Mouse (Mus musculus) left cerebral cortex, adult 2 months (tissue): ENCODE data around the gene Pde4d. TPM values are rescaled to one million over a fixed set of nuclear protein-coding genes. Genes with fewer than 3 reads are reported as not detected.
A peak's percentile ranks its signal among the peaks of the same experiment; 100 is the strongest.

Experiments
- DNase-seq, 2 experiments: peaks; one replicate each; pipeline ENCODE4 v3.0.0; 2021 to 2022; ENCODE audit warnings: low spot score in 2 of 2, mixed read lengths in 1 of 2; ENCODE audit errors: extremely low spot score in 1 of 2
- H3K27ac ChIP-seq: fragments of 200-600 bp; 2 replicates; pipeline ENCODE4 v1.8.1; 2022
- H3K4me3 ChIP-seq: fragments of 200-600 bp; 2 replicates; pipeline ENCODE4 v1.8.1; 2022
- CTCF ChIP-seq: fragments of 200-600 bp; IDR thresholded peaks from 2 replicates; pipeline ENCODE4 v1.8.1; 2022; ENCODE audit warnings: antibody characterized with exemption, mild to moderate bottlenecking, moderate library complexity
- intact Hi-C: fragments of 180-260 bp; cut with DNase I; formaldehyde crosslinking; loops from one replicate; pipeline ENCODE4 v1.15.1; 2025
- total RNA-seq, 2 experiments: library from RNA; stranded (reverse); gene quantifications; 2 replicates each; pipeline ENCODE4 v1.2.3; 2021

The Pde4d gene
- total RNA-seq, 2 experiments from 2014 or later = 116 to 121 TPM

DNA sequence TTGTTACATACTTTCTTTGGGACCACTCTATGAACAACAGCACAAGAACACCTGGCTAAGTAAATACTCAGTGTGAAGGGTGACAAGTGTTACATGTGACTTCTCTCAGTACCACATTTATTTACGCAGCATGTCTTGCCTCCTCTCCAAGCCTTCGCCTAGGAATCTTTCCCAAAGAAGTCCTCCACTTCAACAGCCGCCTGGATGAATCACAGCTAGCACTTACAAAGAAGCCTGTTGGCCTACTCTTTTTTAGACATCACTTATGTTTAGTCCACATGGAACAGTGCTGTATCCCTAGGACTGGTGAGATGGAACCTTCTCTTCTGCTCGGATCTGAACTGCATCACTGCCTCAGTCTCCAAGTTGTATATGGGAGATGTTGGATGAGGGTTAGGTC is 741.4 kb downstream of the Pde4d start:
- no peak overlapping the region for H3K4me3 ChIP-seq
- TF ChIP-seq CTCF = no peak
- no peak for DNase-seq
- H3K27ac ChIP-seq = no peak overlapping the region
- intact Hi-C loops = no loop called here

DNA sequence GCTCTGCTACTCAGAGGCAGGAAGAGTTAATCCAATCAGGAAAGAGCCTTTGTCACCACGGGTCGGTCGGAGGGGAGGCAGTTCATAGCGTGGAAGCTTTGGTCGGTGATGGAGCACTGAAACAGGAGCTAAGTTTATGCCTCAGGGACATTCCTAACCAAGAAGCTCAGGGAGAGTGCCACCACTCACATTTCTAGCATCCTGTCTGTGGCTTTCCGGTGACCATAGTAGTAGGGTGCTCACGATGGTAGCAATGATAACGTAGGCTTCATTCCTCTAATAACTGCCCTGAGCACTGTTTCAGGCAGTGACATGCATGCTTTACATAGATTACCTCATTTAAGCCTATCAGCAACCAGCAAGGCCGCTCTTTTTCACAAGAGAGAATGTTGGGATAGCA is 755.8 kb downstream of the Pde4d start:
- Histone ChIP-seq H3K27ac (no peak overlapping the region), H3K4me3 (no peak overlapping the region)
- no peak for TF ChIP-seq CTCF
- no peak for DNase-seq
- intact Hi-C loops = no loop called here

DNA sequence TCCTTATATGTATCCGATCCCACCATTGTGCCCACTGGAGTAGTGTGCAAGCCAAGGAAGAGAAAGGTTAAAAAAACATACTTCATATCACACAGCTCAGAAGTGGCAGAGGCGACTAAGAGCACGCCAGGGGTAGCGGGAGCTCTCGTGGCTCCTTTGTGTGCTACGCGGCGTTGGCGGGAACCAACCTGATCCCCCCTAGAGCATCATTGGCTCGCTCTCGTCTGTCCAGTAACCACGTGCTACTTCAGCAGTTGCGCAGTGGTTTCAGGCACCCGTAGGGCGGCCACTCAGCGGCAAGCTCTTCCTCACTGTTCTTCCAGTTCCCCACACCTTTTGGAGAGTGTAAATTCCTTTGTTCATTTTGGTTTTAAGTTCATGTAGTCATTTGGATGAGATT is 758.9 kb downstream of the Pde4d start:
- no peak overlapping the region for H3K4me3 ChIP-seq
- no peak for TF ChIP-seq CTCF
- no peak overlapping the region for H3K27ac ChIP-seq
- intact Hi-C loops = loop anchor here (2.0 kb wide), 1 partner anchor 92 kb away; no protein-coding TSS in a partner anchor
- DNase-seq = no peak

- H3K4me3 ChIP-seq = no peak overlapping the region
- no peak overlapping the region for H3K27ac ChIP-seq
- no peak for TF ChIP-seq CTCF
- intact Hi-C loops = loop anchor here (2.0 kb wide), 1 partner anchor 93 kb away; no protein-coding TSS in a partner anchor
- no peak for DNase-seq
These were observed 759.7 kb downstream of the Pde4d start for GRCm38 (mm10) chr13:109209413-109209812.

DNA sequence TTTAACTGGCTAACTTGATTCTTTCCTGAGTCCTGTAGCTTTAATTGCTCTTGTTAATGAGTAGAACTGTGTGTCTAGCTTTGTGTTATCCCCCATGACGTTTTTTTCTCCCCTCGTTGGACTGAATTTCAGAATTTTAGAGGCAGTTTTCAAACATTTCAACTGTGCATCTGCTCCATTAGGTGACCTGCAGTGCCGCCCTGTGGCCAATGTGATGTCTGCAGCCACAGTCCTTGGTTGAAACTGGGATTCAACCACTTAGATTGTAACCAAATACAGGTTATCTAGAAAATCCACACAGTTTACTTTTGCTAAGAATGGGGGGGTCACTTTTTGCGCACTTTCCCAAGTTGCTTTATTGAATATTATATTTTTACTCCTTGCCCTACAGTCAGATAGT is 760.7 kb downstream of the Pde4d start:
- TF ChIP-seq CTCF = peak; percentile 95
- DNase-seq = peak; percentile 77 to 88
- intact Hi-C loops = loop anchor here (1.0 to 5.0 kb wide), 6 partner anchors 328 to 1018 kb away; no protein-coding TSS in a partner anchor
- no peak overlapping the region for H3K27ac ChIP-seq
- H3K4me3 ChIP-seq = no peak overlapping the region

DNA sequence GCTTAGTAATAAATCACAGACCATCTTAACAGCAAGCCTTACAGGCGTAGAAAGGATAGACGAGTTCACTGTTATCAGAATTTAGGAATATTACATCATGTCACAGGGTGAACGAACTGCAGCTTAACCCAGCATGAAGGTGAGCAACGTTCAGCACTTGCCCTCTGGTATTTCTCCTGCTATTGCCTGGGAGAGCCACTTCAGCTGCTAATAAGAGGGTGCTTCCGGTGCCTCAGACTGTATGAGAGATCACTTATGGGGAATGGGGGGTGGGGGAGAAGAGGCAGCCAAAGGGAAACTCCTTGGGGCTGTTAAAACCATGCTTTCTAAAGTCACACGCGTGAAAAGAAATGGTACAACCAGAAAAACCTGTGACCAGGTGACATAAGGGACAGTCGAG is 761.7 kb downstream of the Pde4d start:
- TF ChIP-seq CTCF = no peak
- intact Hi-C loops = loop anchor here (2.0 to 5.0 kb wide), 5 partner anchors 329 to 1019 kb away; no protein-coding TSS in a partner anchor

GRCm38 (mm10) chr13:109211941-109212487 is 762.3 kb downstream of the Pde4d start:
- intact Hi-C loops = loop anchor here (2.0 to 5.0 kb wide), 5 partner anchors 329 to 1020 kb away; no protein-coding TSS in a partner anchor
- no peak for DNase-seq
- no peak for TF ChIP-seq CTCF
- peak overlapping the region; percentile 25 for H3K4me3 ChIP-seq
- H3K27ac ChIP-seq = no peak overlapping the region

More for the DNA sequence above, 761.7 kb downstream of the Pde4d start:
- Histone ChIP-seq H3K27ac (no peak overlapping the region), H3K4me3 (no peak overlapping the region)
- no peak for DNase-seq

- no peak for DNase-seq
- TF ChIP-seq CTCF = peak; percentile 73
- Histone ChIP-seq H3K27ac (no peak overlapping the region), H3K4me3 (peak overlapping the region; percentile 39)
- intact Hi-C loops = loop anchor here (5.0 kb wide), 3 partner anchors 491 to 1021 kb away; no protein-coding TSS in a partner anchor
These were observed 763.2 kb downstream of the Pde4d start for GRCm38 (mm10) chr13:109212788-109213473.

- Histone ChIP-seq H3K27ac (no peak overlapping the region), H3K4me3 (no peak overlapping the region)
- DNase-seq = no peak
- intact Hi-C loops = no loop called here
- no peak for TF ChIP-seq CTCF
These were observed 769.4 kb downstream of the Pde4d start for GRCm38 (mm10) chr13:109219019-109219725.

GRCm38 (mm10) chr13:109228967-109229617 is 779.3 kb downstream of the Pde4d start:
- no peak for DNase-seq
- Histone ChIP-seq H3K4me3 (peak overlapping the region; percentile 42), H3K27ac (no peak overlapping the region)
- peak; percentile 85 for TF ChIP-seq CTCF
- intact Hi-C loops = loop anchor here (1.0 to 2.0 kb wide), 4 partner anchors 114 to 382 kb away; no protein-coding TSS in a partner anchor

DNA sequence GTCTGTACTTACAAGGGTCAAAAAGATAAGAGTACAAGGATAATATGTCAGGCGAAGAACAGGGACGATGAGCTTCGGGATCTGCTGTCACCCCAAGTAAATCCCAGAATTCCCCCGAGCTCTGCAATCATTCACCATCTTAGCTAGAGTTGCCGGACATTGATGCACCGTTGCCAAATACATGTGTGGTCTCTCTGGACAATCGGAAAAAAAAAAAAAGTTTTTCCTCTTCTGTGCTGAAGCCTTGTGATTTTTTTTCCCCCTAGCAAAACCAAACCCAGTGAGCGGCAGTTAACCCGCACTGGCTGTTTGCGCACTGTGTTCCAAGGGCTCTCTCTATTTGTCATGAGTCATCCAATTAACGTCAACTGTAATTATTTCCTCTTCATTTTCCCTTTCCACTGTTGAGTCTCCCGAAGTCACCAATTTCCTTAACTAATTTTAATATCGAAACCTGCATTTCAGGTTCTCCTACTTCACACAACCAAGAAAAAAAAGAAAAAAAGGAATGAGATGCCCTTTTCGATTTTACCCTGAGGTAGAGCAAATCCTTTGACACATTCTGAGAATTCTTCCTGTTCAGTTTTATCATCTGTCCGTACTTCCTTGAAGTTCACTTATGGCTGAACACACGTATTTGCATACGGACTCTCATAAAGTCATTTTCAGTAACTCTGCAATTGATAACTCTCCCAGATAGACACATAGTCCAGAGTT is 780.0 kb downstream of the Pde4d start:
- Histone ChIP-seq H3K27ac (no peak overlapping the region), H3K4me3 (peak overlapping the region; percentile 42)
- intact Hi-C loops = loop anchor here (1.0 to 10.0 kb wide), 7 partner anchors 113 to 675 kb away; no protein-coding TSS in a partner anchor

More for the DNA sequence above, 780.0 kb downstream of the Pde4d start:
- DNase-seq = no peak
- TF ChIP-seq CTCF = no peak
